Mouse (Mus musculus) spleen, postnatal 14 days (tissue): ENCODE results near the gene Sprn.
"Not testable (repeated sequence)": the region's sequence is repeated elsewhere in the genome, so short reads cannot be mapped to it uniquely, and the experiment has no call there.

Source experiments
- DNase-seq, 2 experiments: peaks; one replicate each; pipeline ENCODE4 v3.0.0; 2021 to 2022; ENCODE audit warnings: low spot score in 2 of 2

Gene Sprn

DNA sequence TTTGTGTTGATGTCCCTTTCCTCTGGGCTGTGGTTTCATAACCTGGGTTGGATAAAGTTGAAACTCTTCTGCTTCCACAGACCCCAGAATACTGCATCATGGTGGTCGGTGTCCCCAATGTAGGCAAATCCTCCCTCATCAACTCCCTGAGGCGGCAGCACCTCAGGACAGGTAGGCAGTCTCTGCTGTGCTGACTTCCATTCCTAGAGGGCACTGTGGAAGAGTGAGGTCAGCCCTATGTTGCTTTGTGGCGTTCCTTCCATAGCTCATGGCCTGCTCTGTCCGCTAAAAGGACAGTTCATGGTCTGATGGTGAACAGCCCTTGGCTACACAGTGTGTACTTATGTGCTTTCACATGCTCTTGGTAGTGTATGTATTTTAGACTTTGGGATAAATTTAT, 10.1 kb downstream of the Sprn start:
- no peak for DNase-seq

DNA sequence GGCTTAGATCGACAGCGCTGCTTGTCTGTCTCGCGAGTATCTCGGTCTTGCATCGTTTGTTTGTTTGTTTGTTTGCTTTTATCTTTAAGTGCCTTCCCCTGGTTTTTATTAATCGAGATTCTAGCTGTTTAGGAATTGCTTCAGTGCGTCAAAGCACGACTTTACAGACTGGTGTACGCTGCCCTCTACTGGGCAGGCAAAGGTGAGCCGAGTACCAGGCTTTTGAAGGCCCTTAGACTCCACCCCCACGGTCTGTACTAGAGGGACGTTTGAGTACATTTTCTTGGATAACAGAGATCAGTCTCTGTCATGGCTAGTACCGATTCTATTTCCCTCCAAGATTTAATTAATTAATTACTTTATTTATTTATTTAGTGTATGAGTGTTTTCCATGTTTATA, 13.3 kb downstream of the Sprn start:
- DNase-seq: peak in 1 of 2 experiments; percentile 61

DNA sequence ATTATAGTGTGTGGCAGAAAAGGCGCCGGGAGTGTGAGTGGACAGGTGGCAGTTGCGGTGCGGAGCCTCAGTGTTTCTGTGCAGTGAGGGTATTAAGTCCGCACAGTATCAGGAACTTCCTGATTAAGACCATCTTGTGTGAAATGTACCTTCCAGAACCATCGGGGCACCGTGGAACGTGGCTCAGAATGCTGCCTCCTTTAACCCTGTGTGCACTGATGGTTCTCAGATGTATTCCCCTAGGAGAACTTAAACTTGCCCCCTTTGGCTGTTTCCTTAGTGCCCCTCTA, 16.7 kb downstream of the Sprn start:
- DNase-seq: no peak

DNA sequence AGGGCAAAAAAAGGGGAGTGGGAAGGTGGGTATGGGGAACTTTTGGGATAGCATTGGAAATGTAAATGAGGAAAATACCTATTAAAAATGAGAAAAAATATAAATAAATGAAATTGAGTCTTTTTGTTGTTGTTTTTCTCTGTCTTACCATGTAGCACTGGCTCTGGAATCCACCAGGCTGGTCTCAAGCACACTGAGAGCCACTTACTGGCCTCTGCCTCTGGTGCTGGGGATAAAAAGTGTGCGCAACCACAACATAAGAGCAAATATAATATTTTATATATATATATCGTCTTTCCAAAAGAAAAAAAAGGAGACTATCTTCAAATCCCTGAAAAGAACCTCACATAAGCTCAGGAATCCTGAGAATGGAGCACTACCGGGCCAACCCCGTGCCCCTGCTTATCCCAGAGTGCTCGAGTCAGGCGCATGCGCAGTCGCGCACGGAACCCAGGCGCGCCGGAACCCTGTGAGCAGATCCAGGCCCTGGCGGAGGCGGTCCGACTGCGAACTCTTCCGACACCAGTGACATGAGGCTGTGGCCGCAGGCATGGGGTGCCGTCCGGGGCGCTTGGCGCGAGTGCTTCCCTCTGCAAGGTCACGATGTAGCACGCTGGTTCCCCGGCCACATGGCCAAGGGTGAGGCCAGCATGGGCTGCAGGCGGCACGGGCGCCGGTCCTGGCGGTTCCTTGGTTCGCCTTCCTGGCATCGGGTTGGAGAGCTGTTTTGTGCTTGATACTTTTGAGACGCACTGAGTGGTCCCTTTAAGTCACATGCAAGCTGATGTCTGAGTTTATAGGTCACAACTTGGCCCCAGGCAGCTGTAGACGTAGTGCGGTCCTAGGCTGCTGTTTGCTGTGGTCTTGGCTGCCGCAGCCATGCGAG, 17.3 kb downstream of the Sprn start, which contains the start of gene Mtg1:
Gene Mtg1 (plus strand): TSS at position 430 of the 886 bp plus-strand sequence.
- DNase-seq: peak; percentile 90 to 92

DNA sequence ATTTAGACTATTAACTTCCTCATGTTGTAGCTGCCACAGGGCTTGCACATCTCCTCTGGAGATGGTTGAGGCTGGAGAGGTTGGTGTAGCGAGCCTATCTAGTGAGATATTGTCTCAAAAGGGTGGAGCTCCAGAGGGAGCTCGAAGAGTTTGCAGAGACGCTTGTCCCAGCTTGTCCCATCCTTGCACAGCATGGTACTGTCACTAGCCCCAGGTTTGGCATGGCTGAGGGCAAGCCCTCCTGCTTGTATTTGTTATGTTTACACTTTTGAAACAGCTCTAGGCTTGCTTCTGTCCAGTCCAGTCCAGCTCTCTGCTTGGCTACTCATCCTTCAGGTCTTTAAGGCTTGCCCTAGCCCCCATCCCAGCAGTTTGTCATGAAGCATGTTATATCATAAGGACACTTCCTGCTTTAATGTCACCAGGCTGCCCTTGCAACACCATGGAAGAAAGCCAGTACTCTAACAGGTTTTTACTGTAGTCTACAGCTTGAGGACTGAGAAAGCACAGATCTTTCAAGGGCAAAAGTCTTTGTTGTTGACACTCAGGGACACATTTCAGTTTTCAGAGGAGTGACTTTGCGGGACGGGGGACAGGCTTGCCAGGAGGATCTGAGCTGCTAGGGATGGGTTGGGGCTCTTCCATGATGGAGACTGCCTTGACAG, 19.4 kb downstream of the Sprn start:
- no peak for DNase-seq

DNA sequence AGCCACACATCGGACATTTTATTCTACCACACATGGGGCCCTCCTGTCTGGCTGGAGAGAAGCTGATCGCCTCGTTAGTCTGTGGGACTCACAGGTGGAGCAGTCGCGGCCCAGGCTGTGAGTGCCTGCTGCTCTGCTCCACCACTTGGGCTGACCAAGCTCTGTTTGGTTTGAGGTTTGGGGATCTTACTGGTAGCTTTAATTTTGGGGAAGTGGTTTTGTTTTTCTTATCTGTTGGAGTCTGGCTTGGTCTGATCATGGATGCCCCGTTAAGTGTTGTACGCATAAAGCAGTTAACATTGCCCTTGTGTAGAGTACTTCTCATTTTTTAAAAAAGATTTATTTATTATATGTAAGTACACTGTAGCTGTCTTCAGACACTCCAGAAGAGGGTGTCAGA, 20.6 kb downstream of the Sprn start:
- DNase-seq: not testable (repeated sequence)

DNA sequence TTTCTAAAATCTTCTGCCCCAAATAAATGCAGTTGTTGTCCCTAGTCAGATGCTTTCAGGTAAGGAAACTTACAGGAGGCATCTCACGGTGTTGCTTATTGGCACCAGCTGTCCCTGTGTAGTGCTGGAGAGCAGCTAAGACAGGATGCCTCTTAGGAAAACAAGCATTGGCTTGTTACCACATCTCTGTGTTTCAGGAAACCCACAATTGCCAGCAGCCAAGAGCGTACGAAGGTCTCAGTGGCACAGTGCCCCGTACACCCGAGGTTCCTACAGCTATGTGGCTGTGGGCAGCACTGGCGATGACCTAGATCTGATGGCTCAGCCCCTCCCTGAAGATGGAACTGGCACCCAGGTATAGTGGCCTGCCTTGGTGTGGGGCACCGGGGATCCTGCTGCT, 22.5 kb downstream of the Sprn start:
- DNase-seq: not testable (repeated sequence)

DNA sequence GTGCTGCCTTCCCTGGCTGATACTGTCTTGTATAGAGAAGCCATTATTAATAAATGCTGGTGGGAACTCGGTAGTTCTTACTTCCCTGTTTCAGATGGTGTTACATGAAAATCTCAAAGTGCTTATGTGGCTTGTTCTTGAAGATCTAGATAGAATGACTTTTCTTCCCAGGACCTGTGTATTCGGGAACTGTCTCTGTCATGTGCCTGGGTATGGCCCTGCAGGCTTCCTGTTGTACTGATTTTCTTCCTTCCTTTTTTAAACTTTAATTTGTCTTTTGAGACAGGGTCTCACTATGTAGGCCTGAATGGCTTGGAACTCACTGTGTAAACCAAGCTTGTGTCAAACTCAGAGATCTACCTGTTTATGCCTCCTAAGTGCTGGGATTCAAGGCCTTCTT, 26.8 kb downstream of the Sprn start:
- no peak for DNase-seq

DNA sequence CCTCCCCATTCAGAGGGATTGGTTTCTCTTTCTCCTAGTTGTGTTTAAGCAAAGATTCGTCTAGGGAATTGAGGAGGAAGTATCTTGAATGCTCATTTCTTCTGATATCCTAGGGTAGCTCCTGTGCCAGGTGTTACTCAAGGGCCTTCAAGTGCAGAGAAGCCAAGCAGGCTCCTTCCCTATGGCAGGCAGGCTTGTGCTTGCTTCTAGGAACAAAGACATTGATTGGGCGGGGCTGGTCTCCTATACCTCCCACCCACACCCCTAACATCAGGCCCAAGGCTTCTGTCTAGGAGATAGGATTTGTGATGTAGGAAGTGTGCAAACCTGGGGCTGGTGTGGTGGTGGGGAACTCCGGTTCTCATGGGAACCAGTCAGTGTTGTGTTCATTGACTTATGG, 27.7 kb downstream of the Sprn start:
- DNase-seq: no peak

DNA sequence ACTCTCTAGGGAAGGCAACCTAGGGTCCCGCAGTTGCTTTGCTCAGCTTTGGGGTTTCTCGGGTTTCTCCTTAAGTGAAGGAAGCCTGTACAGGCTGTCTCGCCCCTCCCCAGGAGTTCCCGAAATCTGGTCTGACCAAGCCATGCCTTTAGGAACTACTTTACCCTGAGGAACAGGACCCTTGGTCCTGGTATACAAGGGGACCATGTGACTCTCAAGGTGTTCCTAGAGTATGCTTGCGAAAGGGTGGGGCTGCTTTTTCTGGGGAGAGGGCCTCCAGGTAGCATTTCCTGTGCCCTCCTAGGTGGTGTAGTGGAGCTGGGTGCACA, 28.7 kb downstream of the Sprn start:
- DNase-seq: no peak

DNA sequence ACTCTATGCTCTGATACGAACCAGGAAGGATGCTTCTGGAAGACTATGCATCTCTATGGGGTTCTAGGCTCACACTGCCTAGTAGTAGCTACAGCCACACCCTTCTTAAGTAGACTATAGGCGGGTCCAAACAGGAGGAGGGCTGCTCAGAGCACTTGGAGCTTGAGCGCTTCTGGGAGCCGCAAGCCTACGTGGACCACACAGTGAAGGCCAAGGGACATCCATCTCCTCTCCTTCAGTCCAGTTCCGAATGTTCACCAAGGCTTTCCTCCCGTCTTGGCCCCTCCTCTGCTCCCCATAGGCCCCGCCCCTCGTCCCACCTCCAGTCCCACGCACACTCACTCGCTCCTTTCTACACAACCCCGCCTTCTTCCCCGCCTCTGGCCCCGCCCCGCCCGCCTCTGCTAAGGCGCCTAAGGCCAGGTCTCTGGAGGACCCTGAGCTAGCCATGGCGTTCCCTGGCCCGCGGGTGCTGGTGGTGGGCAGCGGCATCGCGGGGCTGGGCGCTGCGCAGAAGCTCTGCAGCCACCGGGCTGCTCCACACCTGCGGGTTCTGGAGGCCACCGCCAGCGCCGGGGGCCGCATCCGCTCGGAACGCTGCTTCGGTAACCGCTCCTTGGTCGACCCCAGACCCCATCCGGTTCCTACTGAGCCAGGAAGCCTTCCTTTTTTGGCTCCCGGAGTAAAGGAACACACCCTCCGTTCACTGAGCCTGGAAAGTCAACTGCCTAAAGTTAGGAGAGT, 29.2 kb downstream of the Sprn start:
- DNase-seq: peak; percentile 85

DNA sequence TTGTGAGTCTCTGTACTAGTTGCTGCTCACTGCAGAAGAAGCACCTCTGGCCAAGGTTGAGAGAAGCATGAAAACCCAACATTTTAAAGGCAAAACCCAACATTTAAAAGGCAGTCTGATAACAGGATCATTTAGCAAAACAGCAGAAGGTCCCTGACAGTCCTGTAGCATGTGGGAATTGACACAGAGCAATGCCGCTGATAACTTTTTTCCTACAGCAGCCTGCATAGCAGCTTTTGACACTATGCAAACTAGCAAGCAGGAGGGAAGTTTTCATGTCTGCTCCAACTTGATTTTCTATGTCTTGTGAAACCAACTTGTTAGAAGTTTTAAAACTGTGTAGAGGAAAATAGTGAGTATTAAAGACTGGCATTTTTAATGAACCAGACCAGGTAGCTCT, 30.3 kb downstream of the Sprn start:
- no peak for DNase-seq

DNA sequence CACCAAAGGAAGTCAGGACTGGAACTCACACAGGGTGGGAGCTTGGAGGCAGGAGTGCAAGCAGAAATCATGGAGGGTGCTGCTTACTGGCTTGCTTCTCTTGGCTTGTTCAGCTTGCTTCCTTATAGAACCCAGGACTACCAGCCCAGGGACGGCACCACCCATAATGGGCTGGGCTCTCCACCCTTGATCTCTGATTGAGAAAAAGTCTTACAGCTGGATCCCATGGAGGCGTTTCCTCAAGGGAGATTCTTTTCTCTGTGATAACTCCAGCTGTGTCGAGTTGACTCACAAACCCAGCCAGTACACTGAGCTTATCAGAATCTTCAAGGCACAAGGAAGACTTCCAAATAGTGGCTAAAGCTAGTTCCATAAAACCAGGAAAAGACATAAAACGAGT, 31.9 kb downstream of the Sprn start:
- no peak for DNase-seq

DNA sequence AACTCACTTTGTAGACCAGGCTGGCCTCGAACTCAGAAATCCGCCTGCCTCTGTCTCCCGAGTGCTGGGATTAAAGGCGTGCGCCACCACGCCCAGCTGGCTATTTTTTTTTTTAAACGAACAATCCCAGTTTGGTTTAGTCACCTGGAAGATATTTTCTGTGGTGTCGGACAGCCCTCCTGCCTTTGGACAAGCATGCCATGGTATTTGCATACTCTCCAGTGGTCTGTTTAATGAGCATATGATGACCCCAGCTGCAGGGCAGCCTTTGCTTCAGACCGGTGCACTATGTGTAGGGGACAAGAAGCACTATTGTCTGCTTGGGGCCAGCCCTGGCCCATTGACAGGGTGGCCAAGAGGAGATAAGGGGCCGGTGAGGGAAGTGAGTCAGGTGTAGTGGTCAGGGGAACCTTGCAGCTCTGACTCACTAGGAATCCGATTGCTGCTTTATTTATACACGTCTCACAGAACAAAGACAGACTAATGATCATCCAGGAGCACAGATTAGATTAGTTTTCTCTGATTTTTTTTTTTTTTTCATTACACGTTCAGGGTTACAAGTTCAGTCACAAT, 33.3 kb downstream of the Sprn start:
- DNase-seq: no peak

DNA sequence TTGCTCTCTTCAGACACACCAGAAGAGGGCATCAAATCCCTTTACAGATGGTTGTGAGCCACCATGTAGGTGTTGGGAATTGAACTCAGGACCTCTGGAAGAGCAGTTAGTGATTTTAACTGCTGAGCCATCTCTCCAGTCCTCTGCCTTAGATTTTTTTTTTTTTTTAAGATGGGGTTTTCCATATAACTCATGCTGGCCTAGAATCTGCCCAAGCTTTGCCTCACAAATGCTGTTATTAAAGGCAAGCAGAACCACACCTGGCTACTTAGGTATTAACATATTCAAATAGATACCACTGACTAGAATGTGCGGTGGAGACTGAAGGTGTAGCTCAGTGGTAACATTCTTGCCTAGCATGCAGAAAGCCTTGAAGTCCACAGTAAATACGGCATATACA, 34.2 kb downstream of the Sprn start:
- DNase-seq: no peak

DNA sequence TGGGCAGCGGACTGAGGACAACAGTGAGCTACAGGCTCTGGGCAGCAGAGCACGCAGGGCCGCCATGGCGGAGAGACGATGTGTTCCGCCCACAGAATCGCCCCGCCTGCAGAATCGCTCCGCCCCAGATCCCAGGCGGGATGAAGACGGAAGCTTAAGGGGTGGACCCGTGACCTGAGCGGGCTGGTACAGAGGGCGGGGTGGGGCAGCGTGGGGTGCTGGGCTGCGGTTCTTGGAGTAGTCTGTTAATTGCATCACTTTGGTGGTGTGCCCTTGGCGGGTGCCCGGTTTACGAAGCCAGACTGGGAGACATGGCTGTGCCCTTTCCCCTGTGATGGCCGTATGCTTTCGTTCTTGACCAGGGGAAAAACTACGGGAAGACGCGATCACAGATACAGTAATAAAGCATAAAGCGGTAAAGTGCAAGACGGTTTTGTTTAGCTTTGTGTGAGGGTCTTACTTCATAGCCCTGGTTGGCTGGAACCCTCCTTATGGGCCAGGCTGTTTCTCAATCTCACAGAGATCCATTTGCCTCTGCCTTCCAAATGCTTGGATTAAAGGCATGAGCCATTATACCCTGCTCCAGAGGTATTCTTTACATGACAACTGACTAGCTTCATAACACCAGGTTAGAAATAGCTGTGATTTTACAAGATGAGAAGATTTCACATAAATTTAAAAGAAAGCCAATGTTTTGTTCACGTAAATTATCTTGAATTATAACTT, 38.2 kb downstream of the Sprn start, which contains the start of gene Echs1:
Gene Echs1 (minus strand): TSS at position 148 of the 726 bp plus-strand sequence.
- DNase-seq: peak; percentile 79 to 81

DNA sequence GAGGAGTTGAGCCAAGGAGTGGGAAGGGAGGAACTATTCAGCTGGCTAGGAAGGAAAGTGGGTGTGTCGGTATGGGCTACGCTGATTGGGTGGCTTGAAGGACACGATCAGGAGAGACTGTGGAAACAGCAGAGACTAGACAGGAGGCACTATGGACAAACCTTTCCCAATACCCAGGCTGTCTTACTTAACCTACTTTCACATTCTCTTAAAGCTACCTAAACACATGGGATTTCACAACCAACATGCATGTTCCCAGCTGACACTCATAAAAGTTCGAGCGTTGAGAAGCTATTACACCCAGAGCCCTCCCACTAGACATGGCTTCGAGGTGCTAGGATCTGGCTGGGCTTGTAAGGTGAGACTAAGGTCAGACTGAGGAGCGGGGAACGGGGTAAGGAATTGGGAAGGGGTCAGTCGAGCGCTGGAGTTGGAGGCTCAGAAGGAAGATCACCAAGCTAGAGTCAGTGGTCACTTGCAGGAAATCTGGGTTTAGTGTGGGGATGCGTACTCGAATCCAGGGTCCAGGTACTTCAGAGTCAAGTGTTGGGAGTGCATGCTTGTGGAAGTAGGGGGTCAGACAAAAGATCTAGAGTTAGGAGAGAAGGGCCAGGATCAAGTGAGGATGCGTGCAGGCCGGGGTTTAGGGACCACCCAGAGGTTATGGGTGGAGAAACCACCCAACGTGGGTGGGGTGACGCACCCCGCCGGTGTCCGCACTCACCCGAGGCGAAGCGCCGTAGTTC, 38.9 kb downstream of the Sprn start, which contains the start of gene Paox:
Gene Paox (plus strand): TSS at position 217 of the 746 bp plus-strand sequence.
- no peak for DNase-seq

DNA sequence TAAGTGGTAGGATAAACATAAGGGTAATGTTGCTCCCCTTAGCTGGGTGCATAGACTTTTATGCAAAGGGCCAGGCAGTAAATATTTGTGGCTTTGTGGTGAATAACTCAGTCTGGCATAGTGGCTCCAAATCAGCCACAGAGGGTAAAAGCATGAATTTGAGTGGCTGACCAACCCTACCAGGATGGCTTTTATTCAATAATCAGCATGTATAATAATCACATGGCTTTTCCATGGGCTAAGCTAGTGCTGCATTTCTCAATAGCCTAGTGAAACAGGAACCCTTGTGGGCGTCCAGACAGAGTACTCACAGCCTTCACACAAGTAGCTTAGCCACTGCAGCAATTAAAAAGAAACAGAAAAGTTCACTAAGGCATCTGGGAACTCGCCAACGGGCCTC, 42.7 kb downstream of the Sprn start:
- DNase-seq: no peak

DNA sequence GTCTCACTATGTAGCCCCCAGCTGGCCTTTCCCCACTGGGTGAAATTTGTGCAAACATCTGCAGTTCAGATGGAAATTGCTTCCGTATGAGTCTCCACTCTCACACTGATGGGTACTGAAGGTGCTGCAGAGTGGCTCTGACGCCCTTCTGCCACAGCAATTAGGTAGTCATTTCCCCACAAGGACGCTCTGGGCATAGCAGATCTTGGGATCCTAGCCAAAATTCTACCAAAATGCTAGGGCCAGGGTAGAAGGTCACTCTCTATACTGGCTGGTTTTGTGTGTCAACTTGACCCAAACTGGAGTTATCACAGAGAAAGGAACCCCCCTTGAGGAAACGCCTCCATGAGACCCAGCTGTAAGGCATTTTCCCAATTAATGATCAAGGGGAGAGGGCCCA, 50.7 kb downstream of the Sprn start:
- DNase-seq: no peak

DNA sequence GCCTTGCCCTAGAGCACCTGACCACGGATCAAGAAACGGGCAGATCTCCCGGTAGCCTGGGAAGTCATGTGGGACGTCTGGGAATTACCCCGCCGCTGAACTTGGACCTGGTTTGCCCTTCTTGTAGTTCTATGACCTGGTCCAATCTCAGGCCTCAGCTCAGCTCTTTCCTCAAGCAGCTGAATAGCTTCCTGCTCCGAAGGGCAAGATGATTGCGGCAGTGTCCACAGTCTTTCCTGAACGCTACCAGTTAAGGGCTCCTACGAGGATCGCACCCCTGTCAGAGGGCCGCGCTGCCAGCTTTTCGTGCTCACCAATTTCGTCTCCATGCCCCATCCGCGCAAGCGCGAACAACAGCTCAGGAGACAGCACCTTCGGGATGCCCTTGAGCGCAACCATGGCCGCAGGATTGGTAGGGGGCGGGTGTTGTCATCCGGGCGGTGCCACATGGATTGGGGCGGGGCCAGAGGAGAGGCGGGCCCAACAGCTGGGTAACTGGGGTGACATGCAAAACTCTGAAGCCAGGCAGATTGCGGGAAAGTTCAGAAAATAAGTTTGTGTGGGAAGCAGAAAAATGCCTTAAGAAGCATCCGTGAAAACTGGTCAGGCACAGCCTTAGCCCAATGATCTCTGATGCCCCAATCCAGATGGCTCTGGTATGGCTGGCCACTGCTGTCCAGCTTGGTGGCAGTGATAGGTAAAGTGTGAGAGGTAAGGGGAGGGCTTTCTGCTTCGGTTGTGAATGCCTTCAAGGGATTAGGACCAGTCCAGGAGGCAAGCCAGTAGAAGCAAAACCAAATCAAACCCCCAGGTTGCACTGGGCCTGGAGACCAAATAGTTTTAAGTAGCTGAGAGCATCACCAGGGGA, 52.5 kb downstream of the Sprn start, which contains the start of gene Fuom:
Gene Fuom (minus strand): TSS at position 449 of the 868 bp plus-strand sequence.
- peak; percentile 56 to 62 for DNase-seq
